ENCODE assay signal across 8 mouse cellular contexts in the genomic region with DNA sequence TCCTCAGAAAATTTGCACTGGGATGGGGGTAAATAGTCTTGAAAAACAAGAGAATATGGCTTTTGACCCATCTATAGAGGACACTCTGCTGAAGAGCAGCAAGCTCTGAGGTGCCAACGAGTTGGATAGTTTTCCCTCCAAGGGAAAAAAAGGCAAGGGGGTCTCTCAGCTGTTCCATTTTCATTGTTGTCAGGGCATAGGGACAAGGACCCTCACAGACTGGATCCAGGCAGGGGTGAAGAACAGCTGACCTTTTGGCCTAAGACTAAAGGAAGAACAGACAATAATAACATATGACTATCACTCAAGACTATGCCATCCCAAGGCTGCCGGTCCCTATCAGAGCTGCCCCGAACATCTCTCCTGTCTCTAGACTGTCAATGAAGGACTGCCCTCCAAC. TPM values are rescaled to one million over a fixed set of nuclear protein-coding genes. Genes with fewer than 3 reads are reported as not detected.
DNase-seq lines count a peak whose midpoint lies in the region; ATAC-seq lines count a peak whose summit lies in the region.

No protein-coding gene starts in this region.

- WGBS in liver, embryonic 11.5 days = 48% methylated on average over 3 of the region's 3 CpGs
- 63% methylated on average over 3 of the region's 3 CpGs for WGBS in liver, embryonic 12.5 days (ENCODE audit: insufficient replicate concordance)
- WGBS in forebrain, embryonic 13.5 days = 49% methylated on average over 3 of the region's 3 CpGs
- 52% methylated on average over 3 of the region's 3 CpGs for WGBS in intestine, embryonic 15.5 days
- 33% methylated on average over 3 of the region's 3 CpGs for WGBS in neural tube, embryonic 13.5 days

- no peak for ATAC-seq in liver, embryonic 11.5 days (replicated peaks; ENCODE audit: low FRiP score)
- ATAC-seq in liver, embryonic 12.5 days = no peak
- ATAC-seq in forebrain, embryonic 13.5 days = no peak
- no peak for ATAC-seq in intestine, embryonic 15.5 days
- ATAC-seq in neural tube, embryonic 13.5 days (ENCODE audit: low read depth) = no peak

- no peaks in the 10 kb centered on the region for H3K36me3 ChIP-seq in liver, embryonic 11.5 days (ENCODE audit: control insufficient read depth, insufficient read depth, low read length)
- no peaks in the 10 kb centered on the region for H3K36me3 ChIP-seq in liver, embryonic 12.5 days
- H3K36me3 ChIP-seq in forebrain, embryonic 13.5 days (ENCODE audit: poor library complexity, severe bottlenecking) = no peaks in the 10 kb centered on the region
- H3K36me3 ChIP-seq in intestine, embryonic 15.5 days = no peaks in the 10 kb centered on the region
- H3K36me3 ChIP-seq in neural tube, embryonic 13.5 days = peaks cover under 1% of the 10 kb centered on the region; the same call in 1 of the 2 replicates

- H3K9ac ChIP-seq in liver, embryonic 11.5 days (ENCODE audit: low read depth, low read length) = no peak overlapping the region
- no peak overlapping the region for H3K9ac ChIP-seq in liver, embryonic 12.5 days
- peak overlapping the region; percentile 99 for H3K9ac ChIP-seq in forebrain, embryonic 13.5 days
- no peak overlapping the region for H3K9ac ChIP-seq in intestine, embryonic 15.5 days
- peak overlapping the region; percentile 99 for H3K9ac ChIP-seq in neural tube, embryonic 13.5 days

- H3K4me3 ChIP-seq in liver, embryonic 11.5 days (ENCODE audit: low read depth, low read length) = no peak overlapping the region
- no peak overlapping the region for H3K4me3 ChIP-seq in liver, embryonic 12.5 days
- H3K4me3 ChIP-seq in forebrain, embryonic 13.5 days = peak overlapping the region; percentile 96
- H3K4me3 ChIP-seq in intestine, embryonic 15.5 days (replicated peaks) = no peak overlapping the region; the same call in 1 of the 2 replicates
- peak overlapping the region; percentile 99 for H3K4me3 ChIP-seq in neural tube, embryonic 13.5 days

- no peaks in the 10 kb centered on the region for H3K27me3 ChIP-seq in liver, embryonic 11.5 days (replicated peaks; ENCODE audit: control insufficient read depth, insufficient read depth, low read length)
- peaks cover 23% of the 10 kb centered on the region; the same call in 1 of the 2 replicates for H3K27me3 ChIP-seq in liver, embryonic 12.5 days (replicated peaks)
- no peaks in the 10 kb centered on the region for H3K27me3 ChIP-seq in forebrain, embryonic 13.5 days
- no peaks in the 10 kb centered on the region for H3K27me3 ChIP-seq in intestine, embryonic 15.5 days (replicated peaks)
- no peaks in the 10 kb centered on the region for H3K27me3 ChIP-seq in neural tube, embryonic 13.5 days

- H3K27ac ChIP-seq in liver, embryonic 11.5 days (ENCODE audit: low read depth, low read length) = no peak overlapping the region
- H3K27ac ChIP-seq in liver, embryonic 12.5 days = no peak overlapping the region
- peak overlapping the region; percentile 73 for H3K27ac ChIP-seq in forebrain, embryonic 13.5 days
- no peak overlapping the region for H3K27ac ChIP-seq in intestine, embryonic 15.5 days
- peak overlapping the region; percentile 97 for H3K27ac ChIP-seq in neural tube, embryonic 13.5 days (replicated peaks)

- H3K9me3 ChIP-seq in liver, embryonic 11.5 days (ENCODE audit: control insufficient read depth, low read length) = no peaks in the 10 kb centered on the region
- H3K9me3 ChIP-seq in liver, embryonic 12.5 days (replicated peaks) = no peaks in the 10 kb centered on the region
- H3K9me3 ChIP-seq in forebrain, embryonic 13.5 days (replicated peaks) = no peaks in the 10 kb centered on the region
- no peaks in the 10 kb centered on the region for H3K9me3 ChIP-seq in intestine, embryonic 15.5 days
- no peaks in the 10 kb centered on the region for H3K9me3 ChIP-seq in neural tube, embryonic 13.5 days

- DNase-seq in liver, embryonic 11.5 days (ENCODE audit: low spot score) = no peak
- DNase-seq in thymus, postnatal 0 days (ENCODE audit: low spot score) = no peak
- DNase-seq in frontal cortex, postnatal 14 days (ENCODE audit: low spot score in 2 of 2) = no peak
- no peak for DNase-seq in spleen, adult 18-20 months

- H3K4me2 ChIP-seq in liver, embryonic 11.5 days = peak overlapping the region; percentile 28
- H3K4me2 ChIP-seq in liver, embryonic 12.5 days = no peak overlapping the region; the same call in 1 of the 2 replicates
- H3K4me2 ChIP-seq in forebrain, embryonic 13.5 days = peak overlapping the region; percentile 64
- peak overlapping the region; percentile 97 for H3K4me2 ChIP-seq in intestine, embryonic 15.5 days (replicated peaks)
- peak overlapping the region; percentile 85 for H3K4me2 ChIP-seq in neural tube, embryonic 13.5 days

- peaks cover 40% of the 10 kb centered on the region for H3K4me1 ChIP-seq in liver, embryonic 11.5 days (replicated peaks; ENCODE audit: control insufficient read depth, insufficient read depth, low read length)
- peaks cover 68% of the 10 kb centered on the region for H3K4me1 ChIP-seq in liver, embryonic 12.5 days
- H3K4me1 ChIP-seq in forebrain, embryonic 13.5 days = peaks cover 66% of the 10 kb centered on the region
- peaks cover 32% of the 10 kb centered on the region for H3K4me1 ChIP-seq in intestine, embryonic 15.5 days (replicated peaks)
- H3K4me1 ChIP-seq in neural tube, embryonic 13.5 days (replicated peaks) = peaks cover 64% of the 10 kb centered on the region

RNA-seq across cellular contexts. Expression of gene Plxna2, which starts 4.2 kb away (rescaled TPM):
- 4.8 and 4.9 TPM in 2 replicates for polyA plus RNA-seq in liver, embryonic 11.5 days (2014; fragmentation: Nextera tagmentation; extraction: Ambion mirVana)
- 1.8 and 2.1 TPM in 2 replicates for polyA plus RNA-seq in liver, embryonic 12.5 days (2016; fragmentation: Nextera tagmentation; extraction: Ambion mirVana)
- polyA plus RNA-seq in forebrain, embryonic 13.5 days (2015; fragmentation: Nextera tagmentation; extraction: Ambion mirVana) = 46.9 and 55.8 TPM in 2 replicates
- 5.6 and 5.9 TPM in 2 replicates for polyA plus RNA-seq in intestine, embryonic 15.5 days (2015; fragmentation: Nextera tagmentation; extraction: Ambion mirVana)
- 42.6 and 50.5 TPM in 2 replicates for polyA plus RNA-seq in neural tube, embryonic 13.5 days (2015; fragmentation: Nextera tagmentation; extraction: Ambion mirVana)
- polyA plus RNA-seq in thymus, postnatal 0 days (2015; fragmentation: Nextera tagmentation; extraction: Ambion mirVana) = 0.87 and 0.95 TPM in 2 replicates

Comparison
In these comparisons a context has a peak if more than half of its experiments do, and no peak if none do; other contexts are left out.
1. H3K27ac ChIP-seq: peak in forebrain, embryonic 13.5 days (single experiment) and neural tube, embryonic 13.5 days (single experiment); none in liver, embryonic 11.5 days (single experiment), liver, embryonic 12.5 days (single experiment) and intestine, embryonic 15.5 days (single experiment).
2. H3K4me3 ChIP-seq: peak in forebrain, embryonic 13.5 days (single experiment) and neural tube, embryonic 13.5 days (single experiment); none in liver, embryonic 11.5 days (single experiment), liver, embryonic 12.5 days (single experiment) and intestine, embryonic 15.5 days (single experiment).
3. H3K9ac ChIP-seq: peak in forebrain, embryonic 13.5 days (single experiment) and neural tube, embryonic 13.5 days (single experiment); none in liver, embryonic 11.5 days (single experiment), liver, embryonic 12.5 days (single experiment) and intestine, embryonic 15.5 days (single experiment).